Mouse (Mus musculus) adrenal gland, postnatal 10 days (tissue): ENCODE measurements around the gene Prkd2. TPM values are rescaled to one million over a fixed set of nuclear protein-coding genes. Genes with fewer than 3 reads are reported as not detected.
A peak's percentile ranks its signal among the peaks of the same experiment; 100 is the strongest.

Experiments used
- DNase-seq: peaks from one replicate; pipeline ENCODE4 v3.0.0; 2021; ENCODE audit warnings: mixed read lengths
- total RNA-seq, 2 experiments: library from RNA; stranded (reverse); gene quantifications; 2 replicates each; pipeline ENCODE4 v1.2.3; 2021

Prkd2 gene
- total RNA-seq, 2 experiments from 2014 or later, result 22.2 to 27.2 TPM

DNA sequence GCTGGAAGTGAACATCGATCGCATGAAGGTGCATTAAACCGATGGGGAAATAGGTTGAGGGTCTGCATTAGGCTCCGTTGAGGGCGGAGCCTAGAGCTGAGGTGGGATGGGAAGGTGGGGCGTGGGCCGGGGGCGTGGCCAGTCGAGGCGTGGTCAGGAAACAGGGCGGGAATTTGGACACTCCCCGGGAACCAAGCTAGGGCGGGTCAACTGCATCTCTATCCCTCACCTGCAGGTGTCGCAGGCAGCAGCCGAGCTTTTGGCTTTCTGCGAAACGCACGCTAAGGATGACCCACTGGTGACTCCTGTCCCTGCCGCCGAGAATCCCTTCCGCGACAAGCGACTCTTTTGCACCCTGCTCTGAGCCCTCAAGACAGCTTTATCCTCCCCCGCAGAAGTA lies 52.3 kb downstream of the Prkd2 start:
- peak; percentile 88 for DNase-seq

- DNase-seq, result no peak
Observed at GRCm38 (mm10) chr7:16895511-16895910, 52.8 kb downstream of the Prkd2 start.

DNA sequence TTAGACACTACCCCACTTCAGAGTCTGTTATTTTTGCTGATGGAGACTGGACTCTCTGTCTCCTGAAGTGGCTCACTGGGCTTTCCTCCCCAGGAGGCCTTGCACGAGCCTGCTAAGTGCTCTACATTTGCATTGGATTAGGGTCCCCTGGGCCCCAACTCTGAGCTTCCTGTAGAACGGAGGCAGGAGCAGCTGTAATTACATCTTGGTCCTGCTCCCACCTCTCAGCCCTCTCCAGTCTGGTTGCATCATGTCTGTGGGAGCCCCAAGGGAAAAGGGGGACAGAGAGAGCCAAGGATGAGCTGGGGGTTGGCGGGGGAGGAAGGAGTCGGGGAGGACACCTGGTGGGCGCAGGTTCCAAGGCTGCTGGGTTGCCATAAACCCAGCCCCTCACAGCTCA lies 57.8 kb downstream of the Prkd2 start:
- DNase-seq, result no peak

DNA sequence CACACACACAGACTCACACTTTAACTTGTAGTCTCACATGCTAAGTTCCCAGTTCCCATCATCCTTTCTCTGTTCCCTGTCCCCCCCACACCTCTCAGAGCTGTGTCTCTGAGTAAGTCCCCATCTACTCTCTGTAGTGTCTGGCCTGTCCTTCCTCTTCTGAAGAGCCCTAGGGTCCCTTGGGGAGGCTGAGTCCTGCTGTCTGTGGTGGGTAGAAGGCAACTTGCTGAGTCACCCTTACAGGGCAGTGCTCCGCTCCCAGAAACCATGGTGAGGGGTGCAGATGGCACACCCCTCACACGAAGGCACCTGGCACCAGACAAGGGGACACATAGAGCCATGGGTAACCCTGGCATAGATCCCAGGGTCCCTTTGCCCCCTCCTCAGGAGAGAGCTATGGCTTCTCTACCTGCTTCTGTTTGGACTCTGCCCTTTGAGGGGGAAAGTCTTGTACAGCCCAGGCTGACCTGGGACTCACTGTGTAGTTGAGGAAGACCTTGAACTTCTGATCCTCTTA lies 60.8 kb downstream of the Prkd2 start:
- no peak for DNase-seq

DNA sequence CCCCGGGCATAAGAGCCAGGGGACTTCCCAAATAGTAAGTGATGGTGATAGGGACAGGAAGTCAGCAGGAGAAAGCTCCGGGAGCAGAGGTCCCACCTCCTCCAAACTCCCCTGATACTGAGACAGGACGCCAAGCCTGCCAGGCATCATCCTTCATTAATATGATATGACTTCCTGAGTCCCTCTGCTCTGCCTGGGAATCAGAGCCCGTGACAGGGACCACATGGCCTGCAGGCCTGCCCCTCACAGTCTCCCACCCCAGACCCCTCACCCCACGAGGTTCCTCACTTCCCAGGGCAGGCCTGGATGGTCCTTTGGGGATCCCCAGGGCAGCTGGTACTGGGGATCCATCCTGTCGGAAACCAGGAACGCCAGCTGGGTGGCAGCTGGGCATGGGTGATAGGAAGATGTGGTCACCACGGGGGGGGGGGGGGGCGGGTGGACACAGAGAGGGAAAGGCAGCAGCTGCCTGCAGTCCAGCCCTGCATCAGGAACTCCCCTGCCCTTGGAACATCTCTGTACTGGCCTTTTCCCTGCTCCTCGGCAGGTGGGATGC lies 61.5 kb downstream of the Prkd2 start:
- no peak for DNase-seq

DNA sequence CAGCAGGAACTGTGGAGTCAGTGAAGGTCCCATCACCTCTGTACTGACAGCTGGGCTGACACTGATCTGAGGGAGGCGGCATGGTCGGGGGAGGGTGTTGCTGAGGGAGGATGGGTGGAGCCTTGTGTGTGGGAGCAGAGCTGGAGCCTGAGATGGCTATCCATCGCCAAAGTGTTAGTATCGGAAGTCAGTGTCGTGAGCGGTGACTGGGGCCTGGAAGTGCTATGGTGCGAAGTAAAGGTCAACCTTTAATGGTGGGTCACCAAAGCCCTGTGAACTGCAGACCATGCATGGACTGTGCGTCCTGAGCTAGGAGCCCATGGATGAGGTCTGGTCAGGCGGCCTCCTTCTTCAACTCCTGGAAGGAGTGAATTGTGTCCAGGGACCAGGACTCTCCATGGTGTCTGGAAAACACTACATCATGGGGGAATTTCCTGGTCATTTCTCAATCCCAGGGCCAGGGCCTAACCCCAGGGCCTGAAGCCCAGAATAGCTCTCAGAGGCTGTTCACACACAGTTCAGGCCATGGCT lies 62.9 kb downstream of the Prkd2 start:
- DNase-seq, result peak; percentile 54

DNA sequence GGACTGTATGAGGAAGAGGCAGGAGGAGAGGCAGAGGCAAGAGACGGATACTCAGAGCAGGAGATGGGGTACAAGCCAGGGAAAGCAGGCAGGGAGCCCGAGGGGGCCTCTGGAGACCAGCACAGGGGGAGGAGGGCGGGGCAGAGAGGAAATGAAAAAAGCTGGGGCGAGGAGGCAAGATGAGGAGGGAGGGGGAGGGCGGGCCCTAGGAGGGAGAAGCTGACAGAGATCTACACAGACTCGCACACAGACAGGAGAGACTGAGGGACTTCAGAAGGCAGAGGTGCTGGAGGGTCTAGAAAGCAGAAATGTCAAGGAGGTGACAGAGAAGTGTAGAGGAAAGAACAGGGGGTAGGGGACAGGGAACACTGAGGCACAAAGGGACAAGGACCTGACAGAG lies 63.6 kb downstream of the Prkd2 start, which contains the start of gene Ptgir:
TSS of gene Ptgir (plus strand) at position 210 of the 400 bp plus-strand sequence.
- peak; percentile 59 for DNase-seq

GRCm38 (mm10) chr7:16906889-16907559 lies 64.3 kb downstream of the Prkd2 start:
- no peak for DNase-seq

DNA sequence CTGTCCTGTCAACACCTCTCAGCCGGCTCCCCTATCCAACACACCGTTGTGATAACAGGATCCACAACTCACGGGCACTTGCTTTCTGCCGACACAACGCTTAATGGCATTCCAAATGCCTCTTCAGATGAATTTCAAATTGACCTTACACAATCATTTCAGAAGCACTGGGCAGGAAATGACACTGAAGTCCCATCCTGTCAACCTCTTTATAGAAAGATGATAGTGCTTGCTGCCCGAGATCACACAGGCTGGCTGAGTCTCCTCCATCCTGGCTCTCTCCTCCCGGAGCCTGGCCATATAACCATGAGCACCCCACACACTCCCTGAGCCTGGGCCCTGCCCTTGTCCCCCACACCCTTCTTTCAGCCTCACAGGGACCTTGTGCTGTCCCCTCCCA lies 65.1 kb downstream of the Prkd2 start:
- no peak for DNase-seq

DNA sequence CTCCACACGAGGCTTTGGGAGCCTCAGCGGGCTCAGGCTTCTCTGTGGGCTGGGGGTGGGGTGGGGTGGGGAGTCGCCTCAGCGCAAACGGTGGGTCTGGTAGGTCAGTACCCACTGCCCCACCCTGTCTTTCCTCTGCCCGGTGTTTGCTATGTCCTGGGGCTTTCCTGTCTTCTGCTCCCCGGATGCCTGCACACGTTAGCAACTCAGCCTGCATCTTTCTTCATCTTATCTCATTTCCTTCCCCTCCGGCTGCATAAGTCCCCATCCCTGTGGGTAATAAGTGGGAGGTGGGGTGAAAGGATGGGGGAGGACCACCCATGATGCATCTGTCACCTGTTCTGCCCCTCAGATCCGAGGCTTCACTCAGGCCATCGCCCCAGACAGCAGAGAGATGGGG lies 65.7 kb downstream of the Prkd2 start:
- no peak for DNase-seq

GRCm38 (mm10) chr7:16908859-16909258 lies 66.2 kb downstream of the Prkd2 start:
- DNase-seq, result no peak

DNA sequence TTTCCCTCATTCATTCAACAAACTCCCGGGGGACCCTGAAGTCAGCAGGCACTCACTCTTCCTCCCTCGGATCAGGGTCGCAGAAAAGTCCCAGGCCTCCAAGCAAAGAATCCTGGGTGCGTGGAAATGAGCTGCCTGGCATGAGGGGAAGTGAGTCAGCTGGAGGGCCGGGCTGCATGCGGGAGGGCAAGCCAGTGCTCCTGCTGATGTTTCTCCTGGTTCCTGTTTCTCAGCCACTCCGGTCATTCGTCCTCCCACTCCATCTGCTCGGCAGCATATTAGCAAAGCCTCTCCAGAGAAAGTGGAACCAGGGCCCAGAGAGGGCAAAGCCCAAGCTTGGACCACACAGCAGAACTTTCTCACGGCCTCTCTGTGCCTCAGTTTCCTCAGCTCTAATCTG lies 67.2 kb downstream of the Prkd2 start:
- no peak for DNase-seq

GRCm38 (mm10) chr7:16911904-16912303 lies 69.2 kb downstream of the Prkd2 start:
- DNase-seq, result no peak

DNA sequence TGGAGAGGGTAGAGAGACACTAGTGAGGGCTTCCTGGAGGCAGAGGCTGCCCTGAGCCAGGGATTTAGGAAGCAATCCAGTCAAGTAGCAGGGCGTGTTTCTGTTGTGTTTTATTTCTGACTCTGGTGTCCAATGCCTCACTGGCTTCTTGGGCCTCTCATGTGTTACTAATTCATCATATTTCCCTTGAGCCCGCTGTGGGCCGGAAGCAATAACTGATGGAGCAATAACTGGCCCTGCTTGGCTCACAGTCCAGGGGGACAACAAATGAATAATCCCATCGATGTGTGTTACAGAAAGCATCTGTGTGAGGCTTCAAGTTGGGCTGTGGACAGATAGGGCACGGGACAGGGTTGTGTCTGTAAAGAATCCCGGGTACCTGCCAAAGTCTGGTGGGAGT lies 69.7 kb downstream of the Prkd2 start:
- DNase-seq, result no peak

- DNase-seq, result peak; percentile 85
Observed at GRCm38 (mm10) chr7:16913806-16914452, 71.2 kb downstream of the Prkd2 start.

DNA sequence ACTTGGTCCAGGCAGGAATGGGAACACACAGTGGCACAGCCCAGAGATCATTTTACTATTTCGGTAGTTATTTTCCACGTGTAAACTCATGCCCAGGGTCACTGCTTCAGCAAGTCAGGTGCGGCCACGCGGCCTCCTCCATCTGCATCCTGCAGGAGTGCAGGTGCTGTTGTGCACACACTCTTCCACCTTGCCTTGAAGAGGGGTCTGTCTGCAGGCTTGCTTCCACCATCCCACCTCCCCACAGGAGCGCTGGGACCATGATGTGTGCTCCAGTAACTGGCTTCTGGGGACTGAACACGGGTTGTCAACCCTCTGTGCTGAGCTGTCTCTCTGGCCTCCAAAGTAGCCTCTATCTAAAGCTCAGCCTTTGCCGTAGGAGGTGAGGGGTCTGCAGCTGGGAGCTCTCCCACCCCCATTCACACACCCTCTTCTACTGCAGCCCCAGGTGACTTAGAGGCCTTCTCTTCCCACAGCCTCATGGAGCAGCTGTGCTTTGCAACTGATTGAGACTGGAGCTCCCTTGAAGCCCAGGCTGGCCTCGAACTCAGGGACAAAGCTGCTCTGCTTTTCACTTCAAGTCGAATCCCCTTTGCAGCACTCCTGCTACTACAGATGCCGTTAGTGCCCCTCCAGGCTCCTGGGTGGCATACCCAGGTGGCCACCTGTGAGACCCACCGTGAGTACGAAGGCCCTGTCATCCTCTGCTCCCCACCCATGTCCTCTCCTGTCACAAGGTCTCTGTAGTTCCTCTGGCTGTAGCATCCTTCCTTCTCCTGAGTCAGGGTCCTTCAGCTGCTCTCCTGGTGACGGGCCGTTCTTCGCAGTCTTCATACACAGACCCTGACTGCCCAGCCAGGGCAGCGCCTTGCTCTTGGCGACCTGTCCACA lies 72.0 kb downstream of the Prkd2 start:
- no peak for DNase-seq

DNA sequence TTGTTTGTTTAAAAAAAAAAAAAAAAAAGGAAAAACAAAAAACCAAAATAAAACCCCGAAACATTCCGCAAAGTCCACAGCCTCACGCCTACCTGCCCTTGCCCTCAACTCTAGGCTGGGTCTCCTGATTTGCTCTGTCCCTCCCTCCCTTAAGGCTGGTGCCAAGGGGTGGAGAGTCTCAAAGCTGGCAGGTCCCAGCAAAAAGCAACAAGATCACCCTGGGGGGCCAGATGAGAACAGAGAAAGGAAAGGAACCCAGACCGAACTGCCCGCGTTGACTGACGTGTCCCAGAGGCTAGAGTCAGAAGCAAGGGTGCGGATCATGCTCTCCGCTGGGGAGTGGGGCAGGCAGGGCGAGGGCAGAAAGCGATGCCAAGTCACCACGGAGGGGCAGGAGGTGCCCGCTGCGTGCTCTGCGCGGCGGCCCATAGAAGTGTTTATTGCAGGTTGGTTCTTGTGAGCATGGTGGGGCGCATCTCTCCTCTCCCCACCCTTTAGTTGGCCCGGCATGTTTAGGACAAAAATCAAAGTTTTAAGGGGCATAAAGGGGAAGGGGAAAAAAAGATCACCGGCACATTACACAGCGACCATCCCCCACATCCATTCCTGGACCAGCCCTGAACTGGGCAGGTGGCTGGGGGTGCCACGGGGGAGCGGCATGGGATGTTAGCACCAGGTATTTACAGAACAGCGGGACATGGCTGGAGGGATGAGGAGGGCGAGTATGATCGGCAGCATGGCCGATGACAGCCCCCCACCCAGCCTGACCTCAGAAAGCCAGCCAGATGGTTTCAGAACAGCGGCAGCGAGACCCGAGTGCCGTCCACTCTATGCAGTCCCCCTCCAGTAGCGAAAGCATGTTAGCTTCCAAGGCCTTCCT lies 73.0 kb downstream of the Prkd2 start:
- DNase-seq, result no peak

DNA sequence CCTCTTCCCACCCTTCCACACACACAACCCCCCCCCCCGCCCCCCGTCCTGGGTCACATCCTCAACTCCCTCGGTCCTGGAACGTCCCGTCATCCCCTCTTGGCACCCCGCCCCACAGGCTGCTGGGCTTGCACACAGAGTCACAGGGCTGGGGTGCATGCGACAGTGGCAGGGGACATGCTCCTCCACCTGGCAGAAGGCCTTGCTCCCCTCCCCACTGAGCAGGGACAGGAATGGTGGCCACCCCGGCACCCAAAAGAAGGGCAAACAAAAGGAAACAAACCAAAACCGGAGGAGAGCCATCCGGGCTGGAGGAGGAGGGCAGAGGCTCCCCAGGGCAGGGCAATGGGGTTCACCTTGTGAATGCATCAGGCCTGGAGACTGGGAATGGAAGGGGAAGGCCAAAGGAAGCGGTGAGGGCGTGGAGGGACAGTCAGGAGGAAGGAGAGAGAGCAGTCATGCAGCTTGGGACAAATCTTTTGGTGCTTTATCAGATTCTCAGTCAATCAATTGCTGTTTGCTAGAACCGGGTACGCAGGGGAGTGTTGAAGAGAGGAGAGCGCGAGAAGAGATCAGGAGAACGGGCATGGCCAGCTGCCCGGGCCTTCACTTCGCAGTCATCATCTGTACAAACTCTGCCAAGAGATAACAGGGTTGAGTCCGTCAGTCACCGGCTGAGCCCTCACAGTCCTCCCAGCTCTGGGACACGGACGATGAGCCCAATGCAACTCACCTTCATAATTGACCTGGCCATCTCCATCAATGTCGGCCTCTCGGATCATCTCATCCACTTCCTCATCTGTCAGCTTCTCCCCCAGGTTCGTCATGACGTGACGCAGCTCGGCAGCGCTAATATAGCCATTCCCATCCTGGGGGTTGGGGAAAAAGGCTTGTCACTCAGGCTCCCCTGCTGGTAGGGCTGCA lies 73.9 kb downstream of the Prkd2 start:
- DNase-seq, result no peak

DNA sequence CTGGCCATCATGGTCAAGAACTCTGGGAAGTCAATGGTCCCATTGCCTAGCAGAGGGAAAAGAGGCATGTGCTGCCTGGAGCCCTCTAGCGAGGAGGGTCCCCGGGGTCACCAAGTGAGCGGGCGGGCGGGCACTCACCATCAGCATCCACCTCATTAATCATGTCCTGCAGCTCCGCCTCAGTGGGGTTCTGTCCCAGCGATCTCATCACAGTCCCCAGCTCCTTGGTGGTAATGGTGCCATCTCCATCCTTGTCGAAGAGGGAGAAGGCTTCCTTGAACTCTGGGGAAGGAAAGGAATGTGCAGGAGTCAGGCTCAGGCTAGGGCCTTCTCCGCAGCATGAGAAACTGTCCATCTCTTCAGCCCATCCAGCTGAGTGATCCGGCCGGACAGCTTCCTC lies 74.7 kb downstream of the Prkd2 start:
- no peak for DNase-seq

DNA sequence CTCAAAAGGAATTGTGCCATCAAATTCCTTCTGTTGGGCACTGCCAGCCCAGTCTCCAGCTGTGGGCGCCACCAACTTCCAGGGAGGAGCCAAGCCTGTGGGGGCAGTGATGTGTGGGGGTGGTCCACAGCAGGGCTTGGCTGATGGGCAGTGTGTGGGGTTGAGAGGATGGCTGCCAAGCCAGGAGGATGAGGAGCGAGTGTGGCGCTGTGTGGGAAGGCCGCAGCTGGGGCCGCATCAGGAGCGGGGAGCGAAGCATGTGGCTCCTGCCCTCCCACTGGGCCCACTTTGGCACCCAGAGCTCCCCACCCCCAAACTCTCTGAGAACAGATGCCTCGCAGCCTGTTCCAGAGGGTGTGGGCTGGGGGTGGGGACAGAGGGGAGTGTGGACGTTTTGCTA lies 75.3 kb downstream of the Prkd2 start:
- no peak for DNase-seq
